Mouse (Mus musculus) intestine, embryonic 16.5 days (tissue): ENCODE measurements at regions not wholly inside any gene's neighbourhood (a gene's known extent, or its start where the extent isn't known, plus 50 kb on each side); places are given as distances from the start of the nearest gene placed in this dataset.
A peak's percentile ranks its signal among the peaks of the same experiment; 100 is the strongest.

Experiments
- ATAC-seq: fragments of 200-750 bp; cut with Nextera tagmentation; 2 replicates; pipeline ENCODE4 v1.8.0; 2017; ENCODE audit warnings: moderate TSS enrichment, moderate library complexity
- H3K27ac ChIP-seq: fragments of 300-500 bp; sonication (generic); 2 replicates; pipeline ENCODE4 v1.5.1; 2014; ENCODE audit warnings: mild to moderate bottlenecking, low read length
- H3K27me3 ChIP-seq: fragments of 300-500 bp; sonication (generic); replicated peaks from 2 replicates; pipeline ENCODE4 v1.6.1; 2014; ENCODE audit warnings: low read length, control low read depth, mixed read lengths; ENCODE audit not compliant: control insufficient read depth, insufficient read depth
- H3K36me3 ChIP-seq: fragments of 300-500 bp; sonication (generic); 2 replicates; pipeline ENCODE4 v1.6.1; 2014; ENCODE audit warnings: low read length, control low read depth; ENCODE audit not compliant: control insufficient read depth, insufficient read depth
- H3K4me1 ChIP-seq: fragments of 300-500 bp; sonication (generic); 2 replicates; pipeline ENCODE4 v1.6.1; 2014; ENCODE audit warnings: low read length, control low read depth, mixed read lengths; ENCODE audit not compliant: control insufficient read depth, insufficient read depth
- H3K4me2 ChIP-seq: fragments of 300-500 bp; sonication (generic); 2 replicates; pipeline ENCODE4 v1.6.1; 2014; ENCODE audit warnings: low read depth, low read length, control low read depth
- H3K4me3 ChIP-seq: fragments of 300-500 bp; sonication (generic); 2 replicates; pipeline ENCODE4 v1.5.1; 2014; ENCODE audit warnings: mild to moderate bottlenecking, low read length
- H3K9ac ChIP-seq: fragments of 300-500 bp; sonication (generic); 2 replicates; pipeline ENCODE4 v1.6.1; 2014; ENCODE audit warnings: low read depth, low read length
- H3K9me3 ChIP-seq: fragments of 300-500 bp; sonication (generic); 2 replicates; pipeline ENCODE4 v1.6.1; 2016; ENCODE audit warnings: low read length, control low read depth; ENCODE audit not compliant: control insufficient read depth
- WGBS: fragments of 180-500 bp; shearing (Covaris S2); extraction: QIAGEN DNeasy Blood & Tissue Kit; methylation state at CpG from one replicate; pipeline ENCODE4 v1.1.7; 2014; 5-methylcytosine and 5-hydroxymethylcytosine counted together

DNA sequence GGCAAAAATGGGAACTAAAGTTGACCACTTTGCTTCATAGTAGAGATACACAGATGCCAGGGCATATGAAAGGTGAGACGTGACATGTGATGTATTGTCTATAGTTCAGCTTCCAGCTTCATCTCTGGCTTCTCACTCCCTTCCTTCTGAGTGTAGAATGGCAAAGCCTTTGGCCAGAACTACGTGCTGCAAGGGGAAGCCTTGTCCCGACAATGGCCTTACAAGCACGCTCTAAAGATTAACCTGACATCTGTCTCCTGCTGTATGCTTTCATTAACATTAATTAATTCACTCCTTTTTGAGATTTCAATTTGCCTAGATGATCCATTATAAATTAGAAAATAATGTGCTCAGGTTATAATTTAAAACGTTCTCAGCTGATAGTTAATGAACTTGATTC, 193.5 kb upstream of the Emcn start:
- 82% methylated on average over 5 of the region's 5 CpGs for WGBS
- Histone ChIP-seq H3K9ac (no peak overlapping the region), H3K36me3 (no peaks in the 10 kb centered on the region), H3K27ac (no peak overlapping the region), H3K4me1 (no peaks in the 10 kb centered on the region), H3K9me3 (no peaks in the 10 kb centered on the region), H3K4me2 (no peak overlapping the region), H3K27me3 (no peaks in the 10 kb centered on the region), H3K4me3 (no peak overlapping the region)
- no peak for ATAC-seq

DNA sequence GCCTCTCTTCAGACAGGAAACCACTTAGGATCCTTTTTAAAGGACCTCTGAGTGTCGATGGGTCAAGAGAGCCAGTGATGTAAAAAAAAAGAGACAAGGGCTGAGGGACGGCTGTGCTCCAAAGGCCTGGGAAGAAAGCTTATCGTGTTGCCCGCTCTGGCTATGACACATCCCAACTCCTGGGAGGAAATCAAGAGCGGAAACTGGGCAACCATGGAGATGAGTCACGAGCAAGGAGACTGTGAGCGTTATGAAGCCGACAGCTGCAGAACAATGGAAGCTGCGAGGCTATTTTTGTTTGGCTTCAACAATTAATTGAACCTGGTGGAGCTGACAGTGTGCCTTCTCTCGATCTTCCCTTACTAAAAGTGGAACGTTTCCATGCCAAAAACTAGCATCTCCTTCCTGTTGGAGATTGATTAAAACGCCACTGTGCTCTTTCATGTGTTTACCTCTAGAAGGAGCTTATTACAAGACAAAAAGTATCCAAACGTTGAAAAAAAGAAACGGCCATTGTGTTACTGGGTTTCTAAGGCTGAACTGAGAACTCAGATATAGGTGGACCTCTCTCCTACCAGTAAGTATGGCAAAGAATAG, 190.4 kb upstream of the Emcn start:
- no peaks in the 10 kb centered on the region for H3K4me1 ChIP-seq
- ATAC-seq = peak; percentile 68
- no peaks in the 10 kb centered on the region for H3K36me3 ChIP-seq
- H3K9me3 ChIP-seq = no peaks in the 10 kb centered on the region
- H3K27ac ChIP-seq = no peak overlapping the region
- H3K9ac ChIP-seq = no peak overlapping the region
- H3K4me2 ChIP-seq = no peak overlapping the region
- 59% methylated on average over 14 of the region's 14 CpGs for WGBS
- no peak overlapping the region for H3K4me3 ChIP-seq
- no peaks in the 10 kb centered on the region for H3K27me3 ChIP-seq

DNA sequence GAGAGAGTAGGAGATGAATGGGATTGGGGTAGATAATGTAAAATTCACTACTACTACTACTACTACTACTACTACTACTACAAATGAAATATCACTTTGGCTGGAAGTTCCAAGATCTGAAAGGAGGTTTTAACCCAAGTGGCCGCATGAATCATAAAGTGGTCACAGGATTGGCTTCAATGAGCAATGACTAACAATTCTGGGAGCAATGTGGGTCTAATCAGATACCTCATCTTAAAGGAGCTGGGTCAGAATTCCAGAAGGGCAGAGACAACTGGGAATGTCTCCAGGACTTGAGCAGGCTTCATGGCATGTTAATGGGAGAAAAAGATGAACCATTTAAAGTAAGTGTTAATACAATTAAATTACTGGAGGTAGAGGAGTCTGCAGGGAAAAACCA, 189.4 kb upstream of the Emcn start:
- Histone ChIP-seq H3K27me3 (no peaks in the 10 kb centered on the region), H3K9me3 (no peaks in the 10 kb centered on the region), H3K4me3 (no peak overlapping the region), H3K4me2 (no peak overlapping the region), H3K36me3 (no peaks in the 10 kb centered on the region), H3K27ac (no peak overlapping the region), H3K4me1 (no peaks in the 10 kb centered on the region), H3K9ac (no peak overlapping the region)
- WGBS = 93% methylated on average over 1 of the region's 1 CpGs
- no peak for ATAC-seq

DNA sequence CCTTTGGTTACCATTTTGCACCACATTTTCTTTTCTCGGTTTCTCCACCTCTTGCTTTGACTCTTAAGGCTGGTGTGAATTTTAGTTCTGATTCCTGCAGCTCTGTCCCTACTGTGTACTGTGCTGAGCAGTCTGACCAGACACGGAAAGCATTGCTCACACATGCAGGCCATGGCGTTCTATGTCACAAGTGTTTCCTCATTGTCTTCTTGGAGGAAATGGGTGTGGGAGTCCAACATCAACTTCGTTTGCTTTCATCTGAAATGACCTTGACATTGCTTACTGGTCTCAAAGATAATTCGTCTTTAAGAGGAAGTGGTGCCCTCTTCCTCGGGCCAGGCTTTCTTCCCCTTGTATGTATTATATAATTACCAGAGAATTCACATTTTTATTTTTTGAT, 187.6 kb upstream of the Emcn start:
- 66% methylated on average over 6 of the region's 6 CpGs for WGBS

DNA sequence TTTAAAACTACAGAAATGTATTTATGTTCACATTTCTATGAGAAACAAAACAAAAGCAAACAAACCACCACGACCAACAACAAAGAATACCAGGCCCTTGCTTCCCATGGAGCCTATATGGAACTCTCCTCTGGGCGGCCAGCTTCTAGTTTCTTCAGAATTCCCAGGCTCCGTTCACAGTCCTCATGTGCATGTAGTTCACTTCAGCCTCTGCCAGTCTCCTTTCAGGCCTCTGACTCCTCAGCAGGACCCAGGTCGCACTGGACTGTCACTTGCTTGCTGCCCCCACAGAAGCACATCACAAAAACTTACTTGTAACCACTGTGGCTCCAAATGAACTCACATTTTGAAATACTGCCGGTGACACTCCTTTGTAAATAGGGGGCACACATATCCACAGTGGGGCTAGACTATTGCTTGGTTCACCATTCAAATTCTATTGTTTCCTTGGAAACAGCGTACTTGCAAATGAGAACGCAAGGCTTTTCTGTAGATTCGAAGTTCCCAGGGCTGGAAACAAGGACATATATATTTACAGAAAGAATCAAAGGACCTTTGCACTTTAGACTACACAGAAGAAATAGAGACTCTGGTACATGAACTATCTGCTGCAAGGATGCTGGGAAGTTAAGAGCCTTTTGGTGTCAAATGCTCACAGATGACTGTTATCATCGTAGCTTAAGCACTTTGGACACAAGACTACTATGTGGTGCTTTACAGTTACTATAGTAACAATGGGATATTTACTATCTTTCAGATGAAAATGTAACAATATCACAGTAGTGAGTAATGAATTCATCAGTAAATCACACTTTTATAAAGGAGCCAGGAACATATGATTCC, 186.4 kb upstream of the Emcn start:
- Histone ChIP-seq H3K9me3 (no peaks in the 10 kb centered on the region), H3K4me1 (no peaks in the 10 kb centered on the region), H3K9ac (no peak overlapping the region), H3K36me3 (no peaks in the 10 kb centered on the region), H3K4me2 (no peak overlapping the region), H3K27ac (no peak overlapping the region), H3K27me3 (no peaks in the 10 kb centered on the region), H3K4me3 (no peak overlapping the region)
- ATAC-seq = no peak
- 81% methylated on average over 9 of the region's 9 CpGs for WGBS

More for the DNA sequence above, 187.6 kb upstream of the Emcn start:
- no peaks in the 10 kb centered on the region for H3K36me3 ChIP-seq
- no peak overlapping the region for H3K4me2 ChIP-seq
- no peaks in the 10 kb centered on the region for H3K9me3 ChIP-seq
- no peaks in the 10 kb centered on the region for H3K4me1 ChIP-seq
- no peak overlapping the region for H3K4me3 ChIP-seq
- H3K27ac ChIP-seq = no peak overlapping the region
- ATAC-seq = no peak
- H3K27me3 ChIP-seq = no peaks in the 10 kb centered on the region
- H3K9ac ChIP-seq = no peak overlapping the region

DNA sequence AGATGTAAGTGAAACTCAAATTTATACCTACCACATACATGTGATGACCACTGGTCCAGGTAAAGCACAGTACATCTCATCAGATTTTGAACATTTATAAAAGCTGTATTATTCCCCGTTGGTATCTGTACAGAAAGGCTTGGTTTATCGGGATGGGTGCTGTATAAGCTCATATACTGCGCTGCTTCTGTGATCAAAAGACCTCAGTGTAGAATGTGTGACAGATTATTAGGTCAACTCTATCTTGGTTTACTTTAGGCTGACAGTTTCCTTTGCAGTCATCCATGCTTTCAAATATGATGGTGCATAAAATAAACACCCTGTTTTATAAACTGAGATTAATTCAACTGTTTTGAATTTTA, 185.8 kb upstream of the Emcn start:
- Histone ChIP-seq H3K9me3 (no peaks in the 10 kb centered on the region), H3K36me3 (no peaks in the 10 kb centered on the region), H3K4me2 (no peak overlapping the region), H3K4me1 (no peaks in the 10 kb centered on the region), H3K27ac (no peak overlapping the region), H3K4me3 (no peak overlapping the region), H3K27me3 (no peaks in the 10 kb centered on the region), H3K9ac (no peak overlapping the region)
- no peak for ATAC-seq
- 67% methylated on average over 3 of the region's 3 CpGs for WGBS

DNA sequence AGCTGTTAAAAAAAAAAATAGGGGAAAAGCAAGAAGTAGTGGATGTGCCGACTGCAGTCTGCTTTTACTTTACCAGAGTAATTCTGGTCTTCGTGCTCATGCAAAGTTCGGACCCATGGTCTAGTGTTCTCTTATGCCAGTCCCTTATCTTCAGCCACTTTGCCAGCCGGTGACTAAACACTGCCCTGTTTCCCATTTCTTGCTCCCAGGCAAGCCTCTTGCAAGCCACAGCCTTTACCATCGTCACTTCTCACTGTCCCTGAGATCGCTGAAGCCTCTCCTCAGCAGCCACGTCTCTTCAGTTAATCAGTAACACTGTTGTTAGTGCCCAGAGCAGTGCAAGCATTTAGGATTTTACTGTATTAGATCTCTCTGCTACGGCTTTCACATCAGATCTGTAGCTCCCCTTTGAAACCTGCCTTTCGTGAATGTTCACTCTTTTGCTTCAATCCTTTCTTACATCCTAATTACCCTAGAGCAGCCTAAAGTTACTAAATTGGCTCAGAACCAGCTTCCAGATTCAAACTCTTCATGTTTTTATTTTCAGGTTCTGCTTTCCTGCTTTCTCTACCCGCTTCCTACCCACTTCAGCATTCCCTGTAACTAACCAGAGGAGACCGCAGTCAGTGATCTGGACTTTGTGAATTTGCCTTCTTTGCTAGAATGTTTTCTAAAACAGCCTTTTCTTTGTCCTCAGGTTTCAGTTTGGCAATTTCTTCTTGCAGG, 184.5 kb upstream of the Emcn start:
- no peak overlapping the region for H3K9ac ChIP-seq
- H3K9me3 ChIP-seq = no peaks in the 10 kb centered on the region

DNA sequence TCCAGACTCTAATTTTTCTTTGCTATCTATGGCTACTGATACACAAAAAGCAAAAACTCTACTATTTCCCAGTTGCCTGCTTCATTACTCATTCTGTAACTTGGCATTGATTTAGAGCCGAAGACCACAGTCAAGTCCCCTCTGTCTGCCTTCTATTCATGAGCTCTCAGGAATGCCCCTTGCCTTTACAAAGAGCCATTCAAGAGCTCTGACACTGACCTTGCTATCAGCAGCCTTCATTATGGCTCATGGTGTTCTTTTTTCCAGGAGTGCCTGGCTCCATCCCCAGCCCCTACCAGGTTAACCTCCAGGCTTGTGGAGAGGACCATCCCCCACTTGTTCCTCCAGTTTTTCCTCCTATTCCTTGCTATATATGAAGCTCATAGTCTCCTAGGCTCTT, 151.8 kb upstream of the Emcn start:
- Histone ChIP-seq H3K9me3 (no peaks in the 10 kb centered on the region), H3K36me3 (no peaks in the 10 kb centered on the region), H3K27me3 (no peaks in the 10 kb centered on the region), H3K9ac (no peak overlapping the region), H3K4me3 (no peak overlapping the region), H3K27ac (no peak overlapping the region), H3K4me2 (no peak overlapping the region), H3K4me1 (no peaks in the 10 kb centered on the region)
- ATAC-seq = no peak
- 70% methylated on average over 1 of the region's 1 CpGs for WGBS

More for the DNA sequence above, 184.5 kb upstream of the Emcn start:
- Histone ChIP-seq H3K4me2 (peak overlapping the region; percentile 34), H3K36me3 (no peaks in the 10 kb centered on the region), H3K27ac (no peak overlapping the region), H3K4me1 (no peaks in the 10 kb centered on the region), H3K27me3 (no peaks in the 10 kb centered on the region), H3K4me3 (no peak overlapping the region)
- ATAC-seq = peak; percentile 93
- WGBS = 53% methylated on average over 11 of the region's 11 CpGs

DNA sequence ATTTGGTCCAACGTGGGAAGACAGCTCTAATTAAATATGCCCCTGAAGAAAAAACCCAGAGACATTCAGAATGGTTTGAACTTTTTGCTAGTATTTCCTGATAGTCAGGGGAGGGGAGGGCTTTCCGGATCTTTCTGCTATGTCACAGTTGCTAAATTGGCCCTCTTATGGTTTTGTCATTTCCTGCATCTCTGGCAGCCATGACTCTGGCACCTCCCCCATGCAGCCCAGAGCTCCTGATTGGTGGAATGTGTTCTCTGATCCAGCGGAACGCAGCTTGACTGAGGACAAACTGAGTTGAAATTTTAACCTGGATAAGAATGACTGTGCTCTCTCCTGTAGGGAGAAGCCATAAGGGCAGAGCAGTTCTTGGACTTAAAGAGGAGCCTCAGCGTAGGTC, 150.4 kb upstream of the Emcn start:
- WGBS = 75% methylated on average over 5 of the region's 5 CpGs
- Histone ChIP-seq H3K4me2 (no peak overlapping the region), H3K4me3 (no peak overlapping the region), H3K4me1 (no peaks in the 10 kb centered on the region), H3K9ac (no peak overlapping the region), H3K27ac (no peak overlapping the region), H3K9me3 (no peaks in the 10 kb centered on the region), H3K27me3 (no peaks in the 10 kb centered on the region), H3K36me3 (no peaks in the 10 kb centered on the region)
- ATAC-seq = no peak
